Mouse (Mus musculus) neural tube, embryonic 13.5 days (tissue): ENCODE data around the gene Gpam. TPM values are rescaled to one million over a fixed set of nuclear protein-coding genes. Genes with fewer than 3 reads are reported as not detected.

ENCODE experiments used
- ATAC-seq: fragments of 200-750 bp; cut with Nextera tagmentation; 2 replicates; pipeline ENCODE4 v1.8.0; 2017; ENCODE audit warnings: low read depth, mild to moderate bottlenecking, moderate TSS enrichment, moderate library complexity
- H3K27ac ChIP-seq: fragments of 300-500 bp; sonication (generic); replicated peaks from 2 replicates; pipeline ENCODE4 v1.5.1; 2015; ENCODE audit warnings: moderate library complexity, mild to moderate bottlenecking, inconsistent platforms
- H3K27me3 ChIP-seq: fragments of 300-500 bp; sonication (generic); 2 replicates; pipeline ENCODE4 v1.6.1; 2015; ENCODE audit warnings: mild to moderate bottlenecking, inconsistent platforms
- H3K36me3 ChIP-seq: fragments of 300-500 bp; sonication (generic); 2 replicates; pipeline ENCODE4 v1.6.1; 2015; ENCODE audit warnings: mild to moderate bottlenecking, inconsistent platforms
- H3K4me1 ChIP-seq: fragments of 300-500 bp; sonication (generic); replicated peaks from 2 replicates; pipeline ENCODE4 v1.6.1; 2015; ENCODE audit warnings: inconsistent platforms
- H3K4me2 ChIP-seq: fragments of 300-500 bp; sonication (generic); 2 replicates; pipeline ENCODE4 v1.6.1; 2015; ENCODE audit warnings: inconsistent platforms, mild to moderate bottlenecking, moderate library complexity
- H3K4me3 ChIP-seq: fragments of 300-500 bp; sonication (generic); 2 replicates; pipeline ENCODE4 v1.5.1; 2015; ENCODE audit warnings: mild to moderate bottlenecking, inconsistent platforms
- H3K9ac ChIP-seq: fragments of 300-500 bp; sonication (generic); 2 replicates; pipeline ENCODE4 v1.6.1; 2015; ENCODE audit warnings: moderate library complexity, mild to moderate bottlenecking, inconsistent platforms
- H3K9me3 ChIP-seq: fragments of 300-500 bp; sonication (generic); 2 replicates; pipeline ENCODE4 v1.6.1; 2016; ENCODE audit warnings: inconsistent platforms
- WGBS: fragments of 180-500 bp; shearing (Covaris S2); methylation state at CpG from one replicate; pipeline ENCODE4 v1.1.7; 2015; 5-methylcytosine and 5-hydroxymethylcytosine counted together
- polyA plus RNA-seq: library from polyadenylated mRNA; unstranded; fragments of >200 nt; fragmentation: Nextera tagmentation; extraction: Ambion mirVana; gene quantifications from 2 replicates; pipeline ENCODE4 v1.2.1, GENCODE M21; 2015

The Gpam gene
- polyA plus RNA-seq, 1 experiment from 2014 or later: 19.6 TPM

- no peaks in the 10 kb centered on the region for H3K9me3 ChIP-seq
- WGBS: 88% methylated on average over 3 of the region's 3 CpGs
- H3K4me1 ChIP-seq: peaks cover 25% of the 10 kb centered on the region
- H3K27ac ChIP-seq: no peak overlapping the region
- H3K4me3 ChIP-seq: no peak overlapping the region
- H3K27me3 ChIP-seq: no peaks in the 10 kb centered on the region
- H3K4me2 ChIP-seq: no peak overlapping the region
- H3K36me3 ChIP-seq: no peaks in the 10 kb centered on the region
- ATAC-seq: no peak
- H3K9ac ChIP-seq: no peak overlapping the region
Measured at GRCm38 (mm10) chr19:55117991-55118390, 9.0 kb downstream of the Gpam start.

- ATAC-seq: no peak
- no peak overlapping the region for H3K27ac ChIP-seq
- no peaks in the 10 kb centered on the region for H3K36me3 ChIP-seq
- no peak overlapping the region for H3K4me3 ChIP-seq
- peaks cover 18% of the 10 kb centered on the region for H3K4me1 ChIP-seq
- H3K4me2 ChIP-seq: no peak overlapping the region
- no peaks in the 10 kb centered on the region for H3K27me3 ChIP-seq
- 76% methylated on average over 6 of the region's 6 CpGs for WGBS
- no peaks in the 10 kb centered on the region for H3K9me3 ChIP-seq
- H3K9ac ChIP-seq: no peak overlapping the region
Measured at GRCm38 (mm10) chr19:55117059-55117815, 9.8 kb downstream of the Gpam start.

- H3K27me3 ChIP-seq: no peaks in the 10 kb centered on the region
- H3K9ac ChIP-seq: no peak overlapping the region
- no peak overlapping the region for H3K4me3 ChIP-seq
- H3K4me2 ChIP-seq: no peak overlapping the region
- H3K36me3 ChIP-seq: no peaks in the 10 kb centered on the region
- no peaks in the 10 kb centered on the region for H3K9me3 ChIP-seq
- ATAC-seq: no peak
- no peak overlapping the region for H3K27ac ChIP-seq
- peaks cover 2% of the 10 kb centered on the region for H3K4me1 ChIP-seq
- 92% methylated on average over 4 of the region's 4 CpGs for WGBS
Measured at GRCm38 (mm10) chr19:55115532-55115931, 11.5 kb downstream of the Gpam start.

GRCm38 (mm10) chr19:55114825-55115395 is 12.1 kb downstream of the Gpam start:
- ATAC-seq: no peak
- 90% methylated on average over 5 of the region's 5 CpGs for WGBS
- no peaks in the 10 kb centered on the region for H3K36me3 ChIP-seq
- H3K4me1 ChIP-seq: no peaks in the 10 kb centered on the region
- no peak overlapping the region for H3K27ac ChIP-seq
- no peaks in the 10 kb centered on the region for H3K27me3 ChIP-seq
- H3K4me3 ChIP-seq: no peak overlapping the region
- H3K9ac ChIP-seq: no peak overlapping the region
- no peaks in the 10 kb centered on the region for H3K9me3 ChIP-seq
- no peak overlapping the region for H3K4me2 ChIP-seq

- Histone ChIP-seq H3K9ac (no peak overlapping the region), H3K4me1 (no peaks in the 10 kb centered on the region), H3K27ac (no peak overlapping the region), H3K9me3 (no peaks in the 10 kb centered on the region), H3K27me3 (no peaks in the 10 kb centered on the region), H3K4me3 (no peak overlapping the region), H3K36me3 (no peaks in the 10 kb centered on the region), H3K4me2 (no peak overlapping the region)
- WGBS: 71% methylated on average over 3 of the region's 3 CpGs
- ATAC-seq: no peak
Measured at GRCm38 (mm10) chr19:55107896-55108295, 19.1 kb downstream of the Gpam start.

GRCm38 (mm10) chr19:55105969-55106368 is 21.1 kb downstream of the Gpam start:
- Histone ChIP-seq H3K4me3 (no peak overlapping the region), H3K9me3 (no peaks in the 10 kb centered on the region), H3K4me1 (no peaks in the 10 kb centered on the region), H3K36me3 (no peaks in the 10 kb centered on the region), H3K4me2 (no peak overlapping the region), H3K27ac (no peak overlapping the region), H3K27me3 (no peaks in the 10 kb centered on the region), H3K9ac (no peak overlapping the region)
- no peak for ATAC-seq
- WGBS: 90% methylated on average over 3 of the region's 3 CpGs

GRCm38 (mm10) chr19:55103081-55103830 is 23.8 kb downstream of the Gpam start:
- Histone ChIP-seq H3K27me3 (no peaks in the 10 kb centered on the region), H3K27ac (no peak overlapping the region), H3K9me3 (no peaks in the 10 kb centered on the region), H3K4me2 (no peak overlapping the region), H3K9ac (no peak overlapping the region), H3K4me1 (peaks cover 17% of the 10 kb centered on the region), H3K4me3 (no peak overlapping the region), H3K36me3 (no peaks in the 10 kb centered on the region)
- 70% methylated on average over 11 of the region's 11 CpGs for WGBS
- ATAC-seq: no peak

GRCm38 (mm10) chr19:55101659-55102058 is 25.4 kb downstream of the Gpam start:
- H3K27me3 ChIP-seq: no peaks in the 10 kb centered on the region
- no peak overlapping the region for H3K27ac ChIP-seq
- no peaks in the 10 kb centered on the region for H3K36me3 ChIP-seq
- H3K9ac ChIP-seq: no peak overlapping the region
- no peaks in the 10 kb centered on the region for H3K9me3 ChIP-seq
- ATAC-seq: no peak
- peaks cover 26% of the 10 kb centered on the region for H3K4me1 ChIP-seq
- no peak overlapping the region for H3K4me3 ChIP-seq
- 78% methylated on average over 4 of the region's 4 CpGs for WGBS
- no peak overlapping the region for H3K4me2 ChIP-seq

- H3K9me3 ChIP-seq: no peaks in the 10 kb centered on the region
- peak overlapping the region; percentile 96 for H3K4me3 ChIP-seq
- H3K4me1 ChIP-seq: peaks cover 26% of the 10 kb centered on the region
- peaks cover 8% of the 10 kb centered on the region for H3K36me3 ChIP-seq
- whole genome bisulfite sequencing: 79% methylated on average over 2 of the region's 2 CpGs
- H3K27ac ChIP-seq: peak overlapping the region; percentile 92; the same call in 1 of the 2 replicates
- no peaks in the 10 kb centered on the region for H3K27me3 ChIP-seq
- H3K4me2 ChIP-seq: peak overlapping the region; percentile 97
- H3K9ac ChIP-seq: peak overlapping the region; percentile 92
- ATAC-seq: no peak
Measured at GRCm38 (mm10) chr19:55100227-55101140, 26.6 kb downstream of the Gpam start.

- H3K4me3 ChIP-seq: peak overlapping the region; percentile 96
- under 1% methylated on average over 66 of the region's 69 CpGs for WGBS
- peak overlapping the region; percentile 97 for H3K4me2 ChIP-seq
- peak overlapping the region; percentile 92 for H3K9ac ChIP-seq
- H3K36me3 ChIP-seq: peaks cover 13% of the 10 kb centered on the region
- H3K27me3 ChIP-seq: no peaks in the 10 kb centered on the region
- peaks cover 26% of the 10 kb centered on the region for H3K4me1 ChIP-seq
- peak; percentile 93 for ATAC-seq
- H3K27ac ChIP-seq: peak overlapping the region; percentile 92
- no peaks in the 10 kb centered on the region for H3K9me3 ChIP-seq
Measured at GRCm38 (mm10) chr19:55099184-55100160, 27.6 kb downstream of the Gpam start.
